Mouse (Mus musculus) heart, embryonic 12.5 days (tissue): ENCODE data around the gene Gba2. TPM values are rescaled to one million over a fixed set of nuclear protein-coding genes. Genes with fewer than 3 reads are reported as not detected.
"Not testable (repeated sequence)": the region's sequence is repeated elsewhere in the genome, so short reads cannot be mapped to it uniquely, and the experiment has no call there.

Experiments used
- ATAC-seq: fragments of 200-750 bp; cut with Nextera tagmentation; 2 replicates; pipeline ENCODE4 v1.8.0; 2017; ENCODE audit warnings: moderate TSS enrichment, moderate library complexity; ENCODE audit not compliant: insufficient number of reproducible peaks, low FRiP score
- H3K27ac ChIP-seq: fragments of 300-500 bp; sonication (generic); 2 replicates; pipeline ENCODE4 v1.5.1; 2016; ENCODE audit warnings: mild to moderate bottlenecking, moderate library complexity; ENCODE audit not compliant: poor library complexity, severe bottlenecking
- H3K27me3 ChIP-seq: fragments of 300-500 bp; sonication (generic); replicated peaks from 2 replicates; pipeline ENCODE4 v1.6.1; 2016; ENCODE audit warnings: mild to moderate bottlenecking, moderate library complexity
- H3K36me3 ChIP-seq: fragments of 300-500 bp; sonication (generic); 2 replicates; pipeline ENCODE4 v1.6.1; 2016; ENCODE audit warnings: mild to moderate bottlenecking, moderate library complexity
- H3K4me1 ChIP-seq: fragments of 300-500 bp; sonication (generic); replicated peaks from 2 replicates; pipeline ENCODE4 v1.6.1; 2016; ENCODE audit warnings: mild to moderate bottlenecking
- H3K4me2 ChIP-seq: fragments of 300-500 bp; sonication (generic); 2 replicates; pipeline ENCODE4 v1.6.1; 2016; ENCODE audit warnings: mild to moderate bottlenecking, moderate library complexity
- H3K4me3 ChIP-seq: fragments of 300-500 bp; sonication (generic); 2 replicates; pipeline ENCODE4 v1.5.1; 2016; ENCODE audit warnings: mild to moderate bottlenecking
- H3K9ac ChIP-seq: fragments of 300-500 bp; sonication (generic); 2 replicates; pipeline ENCODE4 v1.6.1; 2016; ENCODE audit warnings: mild to moderate bottlenecking, moderate library complexity
- H3K9me3 ChIP-seq: fragments of 300-500 bp; sonication (generic); replicated peaks from 2 replicates; pipeline ENCODE4 v1.6.1; 2016; ENCODE audit warnings: mild to moderate bottlenecking, moderate library complexity
- WGBS: fragments of 180-500 bp; shearing (Covaris S2); methylation state at CpG from one replicate; pipeline ENCODE4 v1.1.7; 2016; 5-methylcytosine and 5-hydroxymethylcytosine counted together
- polyA plus RNA-seq: library from polyadenylated mRNA; unstranded; fragments of >200 nt; fragmentation: Nextera tagmentation; extraction: Ambion mirVana; gene quantifications from 2 replicates; pipeline ENCODE4 v1.2.1, GENCODE M21; 2016

Gba2 gene
- 25.5 and 25.8 TPM in 2 replicates for polyA plus RNA-seq

- Histone ChIP-seq H3K9ac (peak within 1 kb of the TSS; percentile 92), H3K27me3 (no peaks in the 10 kb centered on the region), H3K4me1 (peaks cover 39% of the 10 kb centered on the region), H3K4me3 (peak within 1 kb of the TSS; percentile 95), H3K36me3 (peaks cover 51% of the 10 kb centered on the region), H3K4me2 (peak within 1 kb of the TSS; percentile 99), H3K9me3 (no peaks in the 10 kb centered on the region), H3K27ac (peak within 1 kb of the TSS; percentile 91)
- peak; percentile 97 for ATAC-seq
- under 1% methylated on average over 75 of the region's 76 CpGs for WGBS
Measured at GRCm38 (mm10) chr4:43578376-43579204, at the start of gene Gba2, which contains the start of gene Rgp1. TSS of gene Gba2 (minus strand) at chr4:43578873. TSS of gene Rgp1 (plus strand) at chr4:43578715.

DNA sequence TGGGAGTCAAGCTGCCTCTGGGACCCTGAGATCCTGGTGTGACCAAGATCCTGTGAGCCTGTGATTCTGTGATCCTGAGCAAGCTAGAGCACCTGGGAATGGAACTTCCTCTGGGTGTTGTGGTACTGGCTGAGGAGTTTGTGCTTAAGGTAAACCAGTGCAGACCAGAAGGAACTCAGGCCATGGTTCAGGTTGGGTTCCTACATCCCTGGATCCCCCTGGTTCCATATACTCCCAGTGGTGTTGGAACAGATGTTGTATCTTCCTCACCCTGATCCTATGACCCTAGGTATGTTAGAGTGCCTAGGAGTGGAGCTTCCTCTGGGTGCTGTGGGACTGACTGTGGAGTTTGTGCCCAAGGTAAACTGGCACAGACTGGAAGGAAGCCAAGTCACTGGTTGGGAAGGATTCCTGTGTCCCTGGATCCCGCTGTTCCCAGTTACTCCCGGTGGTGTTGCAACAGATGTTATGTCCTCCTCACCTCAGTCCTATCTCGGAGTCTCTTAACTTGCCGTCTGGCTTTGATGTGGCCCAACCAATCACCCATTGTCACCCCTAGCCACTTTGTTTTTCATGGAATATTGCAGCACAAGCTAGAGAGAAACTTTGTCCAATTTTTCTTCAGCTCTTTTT, 41.6 kb upstream of the Gba2 start:
- no peak for ATAC-seq
- Histone ChIP-seq H3K27ac (no peak overlapping the region), H3K4me3 (no peak overlapping the region), H3K9ac (no peak overlapping the region), H3K27me3 (no peaks in the 10 kb centered on the region), H3K4me1 (no peaks in the 10 kb centered on the region), H3K36me3 (no peaks in the 10 kb centered on the region), H3K9me3 (peaks cover 3% of the 10 kb centered on the region), H3K4me2 (no peak overlapping the region)
- WGBS: 65% methylated on average over 4 of the region's 4 CpGs

DNA sequence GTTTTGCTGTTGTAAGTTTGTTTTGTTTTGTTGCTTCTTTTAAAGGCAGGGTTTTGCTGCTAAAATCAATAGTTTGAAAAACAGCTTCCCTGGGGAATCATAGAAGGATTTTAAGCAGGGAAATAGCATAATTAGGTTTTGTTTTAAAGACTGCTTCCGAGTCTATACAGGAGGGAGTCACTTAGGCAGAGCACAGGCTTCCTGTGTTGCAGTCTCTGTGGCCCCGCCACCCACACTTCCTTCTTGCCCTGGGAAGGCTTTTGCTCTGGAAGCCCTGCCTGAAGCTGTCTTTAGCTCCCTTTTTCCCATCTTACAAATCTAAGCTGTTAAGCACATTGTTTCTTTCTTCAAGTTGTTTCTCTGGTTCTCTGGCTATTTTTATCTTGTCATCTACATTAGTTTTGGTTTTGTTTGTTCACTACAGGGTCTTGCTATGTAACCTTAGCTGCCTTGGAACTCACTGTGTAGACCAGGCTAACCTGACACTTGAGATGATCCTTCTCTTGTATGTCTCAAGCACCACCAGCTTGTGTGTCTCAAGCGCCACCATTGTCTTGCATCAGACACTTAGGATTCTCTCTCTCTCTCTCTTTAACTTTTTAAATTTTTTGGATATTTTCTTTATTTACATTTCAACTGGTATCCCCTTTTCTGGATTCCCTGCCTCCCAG, 34.5 kb upstream of the Gba2 start:
- Histone ChIP-seq H3K36me3 (no peaks in the 10 kb centered on the region), H3K4me3 (no peak overlapping the region), H3K4me1 (no peaks in the 10 kb centered on the region), H3K27me3 (no peaks in the 10 kb centered on the region), H3K9ac (no peak overlapping the region), H3K27ac (no peak overlapping the region), H3K4me2 (no peak overlapping the region), H3K9me3 (no peaks in the 10 kb centered on the region)
- ATAC-seq: no peak
- 60% methylated on average over 3 of the region's 3 CpGs for WGBS

DNA sequence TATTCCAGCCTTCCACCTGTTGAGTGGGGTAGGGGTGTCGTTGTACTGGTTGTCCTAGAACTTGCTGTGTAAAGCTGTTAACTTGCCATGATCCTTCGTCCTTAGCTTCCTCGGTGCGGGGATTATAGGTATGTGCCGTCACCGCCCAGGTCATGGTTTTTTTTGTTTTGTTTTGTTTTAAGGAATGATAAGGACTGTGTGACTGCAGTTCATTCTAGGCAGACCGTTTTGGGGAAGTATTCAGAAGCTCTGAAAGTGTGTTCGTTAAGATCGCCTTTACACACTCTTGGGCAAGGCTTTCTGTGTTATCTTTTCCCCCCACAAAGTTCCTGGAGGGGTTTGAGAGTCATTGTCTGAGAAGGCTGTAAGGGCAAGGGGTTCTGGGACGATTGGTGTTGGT, 33.9 kb upstream of the Gba2 start:
- Histone ChIP-seq H3K9me3 (no peaks in the 10 kb centered on the region), H3K4me1 (no peaks in the 10 kb centered on the region), H3K9ac (no peak overlapping the region), H3K27ac (no peak overlapping the region), H3K36me3 (no peaks in the 10 kb centered on the region), H3K4me2 (no peak overlapping the region), H3K27me3 (no peaks in the 10 kb centered on the region), H3K4me3 (no peak overlapping the region)
- ATAC-seq: no peak
- WGBS: 51% methylated on average over 10 of the region's 10 CpGs

GRCm38 (mm10) chr4:43604751-43605685, 26.3 kb upstream of the Gba2 start:
- Histone ChIP-seq H3K27ac (no peak overlapping the region), H3K9me3 (no peaks in the 10 kb centered on the region), H3K4me1 (peaks cover 10% of the 10 kb centered on the region), H3K9ac (no peak overlapping the region), H3K4me2 (no peak overlapping the region), H3K27me3 (no peaks in the 10 kb centered on the region), H3K4me3 (no peak overlapping the region), H3K36me3 (no peaks in the 10 kb centered on the region)
- 0 out of 2 replicates have a peak, but pooled peaks have one; percentile 18 for ATAC-seq
- 40% methylated on average over 9 of the region's 9 CpGs for WGBS

GRCm38 (mm10) chr4:43604099-43604498, 25.4 kb upstream of the Gba2 start:
- Histone ChIP-seq H3K4me3 (no peak overlapping the region), H3K4me1 (peaks cover 10% of the 10 kb centered on the region), H3K27ac (no peak overlapping the region), H3K4me2 (no peak overlapping the region), H3K9ac (no peak overlapping the region), H3K9me3 (no peaks in the 10 kb centered on the region), H3K27me3 (no peaks in the 10 kb centered on the region), H3K36me3 (no peaks in the 10 kb centered on the region)
- 70% methylated on average over 3 of the region's 3 CpGs for WGBS
- ATAC-seq: no peak

- H3K9ac ChIP-seq: no peak overlapping the region
- no peaks in the 10 kb centered on the region for H3K27me3 ChIP-seq
- H3K27ac ChIP-seq: no peak overlapping the region
- peaks cover 10% of the 10 kb centered on the region for H3K4me1 ChIP-seq
- no peaks in the 10 kb centered on the region for H3K9me3 ChIP-seq
- H3K36me3 ChIP-seq: no peaks in the 10 kb centered on the region
- H3K4me3 ChIP-seq: no peak overlapping the region
- H3K4me2 ChIP-seq: no peak overlapping the region
- ATAC-seq: no peak
- 71% methylated on average over 9 of the region's 9 CpGs for WGBS
Measured at GRCm38 (mm10) chr4:43600195-43600934, 21.7 kb upstream of the Gba2 start.

DNA sequence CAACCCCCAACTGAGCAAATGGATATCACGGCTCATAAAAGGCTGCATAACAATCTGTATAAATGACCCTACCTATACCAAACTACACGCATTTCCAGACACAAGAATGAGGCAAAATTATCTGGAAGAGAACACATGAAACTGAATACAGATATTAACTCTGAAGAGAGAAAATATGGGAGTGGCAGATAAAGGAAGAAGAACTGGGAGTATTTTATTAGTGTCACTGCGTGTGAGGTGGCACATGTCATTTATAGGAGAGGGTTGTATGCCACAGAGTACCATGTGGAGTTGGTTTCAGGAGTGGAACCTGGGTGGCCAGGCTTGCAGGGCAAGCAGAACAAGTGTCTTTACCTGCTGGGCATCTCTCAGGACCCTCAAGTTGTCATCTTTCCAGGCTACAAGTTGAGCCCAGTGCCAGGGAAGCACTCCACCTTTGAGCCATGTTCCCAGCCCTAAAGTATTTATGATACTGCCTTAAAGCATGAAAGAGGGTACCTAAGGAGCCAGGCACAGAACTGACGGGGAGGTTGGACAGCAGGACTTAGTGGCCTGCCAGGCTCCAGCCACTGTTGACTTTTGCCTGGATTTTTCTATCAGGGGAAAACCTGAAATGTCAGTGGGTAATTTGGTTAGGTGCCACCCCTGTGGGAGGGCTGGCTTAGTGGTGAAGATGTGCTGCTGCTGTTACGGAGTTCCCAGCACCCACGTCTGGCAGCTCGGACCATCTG, 20.1 kb upstream of the Gba2 start:
- H3K4me3 ChIP-seq: no peak overlapping the region
- no peak overlapping the region for H3K4me2 ChIP-seq
- 82% methylated on average over 7 of the region's 7 CpGs for WGBS
- H3K4me1 ChIP-seq: no peaks in the 10 kb centered on the region
- no peaks in the 10 kb centered on the region for H3K27me3 ChIP-seq
- no peak overlapping the region for H3K27ac ChIP-seq
- no peak for ATAC-seq
- H3K36me3 ChIP-seq: no peaks in the 10 kb centered on the region
- H3K9ac ChIP-seq: no peak overlapping the region
- no peaks in the 10 kb centered on the region for H3K9me3 ChIP-seq

DNA sequence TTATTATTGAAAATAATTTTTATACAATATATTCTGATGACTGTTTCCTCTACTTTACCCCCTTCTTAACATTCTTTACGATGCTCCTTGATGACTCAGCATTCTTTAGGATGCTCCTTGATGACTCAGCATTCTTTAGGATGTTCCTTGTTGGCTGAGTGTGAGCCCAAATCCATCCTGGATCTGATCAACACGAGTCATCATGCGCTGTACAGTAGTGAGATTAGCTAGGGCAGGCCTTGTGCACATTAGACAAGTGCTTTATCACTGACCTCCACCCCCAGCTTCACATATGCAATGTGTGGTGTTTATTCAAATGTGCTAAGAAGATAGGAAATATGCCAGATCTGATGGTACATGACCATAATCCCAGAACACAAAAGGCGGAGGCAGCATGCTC, 19.5 kb upstream of the Gba2 start:
- Histone ChIP-seq H3K27me3 (no peaks in the 10 kb centered on the region), H3K9ac (no peak overlapping the region), H3K4me2 (no peak overlapping the region), H3K36me3 (no peaks in the 10 kb centered on the region), H3K4me1 (no peaks in the 10 kb centered on the region), H3K9me3 (no peaks in the 10 kb centered on the region), H3K27ac (no peak overlapping the region), H3K4me3 (no peak overlapping the region)
- ATAC-seq: no peak
- 76% methylated on average over 4 of the region's 4 CpGs for WGBS

DNA sequence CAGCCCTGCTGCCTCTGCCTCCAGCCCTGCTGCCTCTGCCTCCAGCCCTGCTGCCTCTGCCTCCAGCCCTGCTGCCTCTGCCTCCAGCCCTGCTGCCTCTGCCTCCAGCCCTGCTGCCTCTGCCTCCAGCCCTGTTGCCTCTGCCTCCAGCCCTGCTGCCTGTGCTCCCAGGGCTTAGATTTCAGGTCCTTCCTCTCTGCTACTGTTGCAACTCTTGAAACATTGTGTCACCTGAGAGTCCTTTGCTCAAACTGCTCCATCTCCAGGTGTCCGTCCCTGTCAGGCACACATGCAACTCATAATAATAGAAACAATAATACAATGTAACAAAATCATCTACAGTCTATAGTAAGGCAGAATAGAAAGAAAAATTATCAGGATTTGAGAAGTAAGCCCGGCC, 17.9 kb upstream of the Gba2 start:
- ATAC-seq, H3K9me3 ChIP-seq, H3K9ac ChIP-seq, H3K27ac ChIP-seq, H3K36me3 ChIP-seq, H3K27me3 ChIP-seq, H3K4me3 ChIP-seq, H3K4me1 ChIP-seq, H3K4me2 ChIP-seq: not testable (repeated sequence)
- 76% methylated on average over 2 of the region's 2 CpGs for WGBS
